8 mouse cellular contexts compared by ENCODE assay signal in the genomic region with DNA sequence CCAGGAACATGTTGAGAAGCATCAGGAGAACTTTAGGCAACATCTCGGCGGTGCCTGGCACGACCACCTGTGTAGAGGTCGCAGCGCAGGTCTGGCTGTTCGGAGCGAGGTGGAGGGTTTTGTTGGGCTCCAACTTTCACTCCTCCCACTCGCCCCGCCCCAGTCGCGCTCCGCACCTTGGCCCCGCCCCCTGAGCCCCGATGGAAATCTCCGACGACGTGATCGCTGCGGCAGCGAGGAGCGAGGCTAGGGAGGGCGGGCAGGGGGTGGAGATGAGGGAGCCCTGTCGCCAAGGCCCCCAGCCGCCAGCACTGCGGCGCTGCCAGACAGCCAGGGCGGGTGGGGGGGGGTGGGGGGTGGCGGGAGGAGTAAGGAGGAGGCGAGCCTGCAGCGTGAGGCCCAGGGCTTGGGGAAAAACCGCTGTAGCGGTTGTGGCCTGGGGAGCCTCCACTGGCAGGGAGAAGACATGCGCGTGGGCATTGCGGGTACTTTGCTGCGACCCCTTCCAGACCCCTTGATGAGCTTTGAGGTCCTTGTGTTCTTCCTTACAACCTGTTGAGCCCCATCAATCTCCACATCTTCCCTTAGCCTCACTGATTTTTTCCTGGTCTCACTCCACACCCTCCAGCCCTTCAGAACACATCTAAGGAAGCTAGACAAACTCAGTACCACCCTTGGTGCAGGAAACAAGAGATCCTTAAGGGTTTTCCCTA. TPM values are rescaled to one million over a fixed set of nuclear protein-coding genes. Genes with fewer than 3 reads are reported as not detected.
DNase-seq lines count a peak whose midpoint lies in the region; ATAC-seq and TF ChIP-seq lines count a peak whose summit lies in the region.

A gene (minus strand): TSS at position 145 of the 713 bp plus-strand sequence.

- WGBS in forebrain, embryonic 16.5 days: 19% methylated on average over 16 of the region's 36 CpGs
- 24% methylated on average over 17 of the region's 36 CpGs for WGBS in hindbrain, embryonic 11.5 days
- WGBS in limb, embryonic 15.5 days: 23% methylated on average over 31 of the region's 36 CpGs
- 12% methylated on average over 13 of the region's 36 CpGs for WGBS in midbrain, postnatal 0 days

- H3K4me3 ChIP-seq in forebrain, embryonic 16.5 days (replicated peaks; ENCODE audit: low read length): peak within 1 kb of the TSS; percentile 45
- H3K4me3 ChIP-seq in hindbrain, embryonic 11.5 days (ENCODE audit: low read depth, low read length): peak within 1 kb of the TSS; percentile 36
- peak within 1 kb of the TSS; percentile 51 for H3K4me3 ChIP-seq in limb, embryonic 15.5 days
- H3K4me3 ChIP-seq in midbrain, postnatal 0 days (ENCODE audit: low read depth, low read length): peak within 1 kb of the TSS; percentile 41

- H3K4me1 ChIP-seq in forebrain, embryonic 16.5 days (replicated peaks; ENCODE audit: control insufficient read depth, insufficient read depth, low read length): 0 out of 2 replicates have a peak, but pooled peaks cover 2% of the 10 kb centered on the region
- no peaks in the 10 kb centered on the region for H3K4me1 ChIP-seq in hindbrain, embryonic 11.5 days (replicated peaks; ENCODE audit: control insufficient read depth, insufficient read depth, low read length)
- no peaks in the 10 kb centered on the region for H3K4me1 ChIP-seq in limb, embryonic 15.5 days
- no peaks in the 10 kb centered on the region for H3K4me1 ChIP-seq in midbrain, postnatal 0 days (ENCODE audit: insufficient read depth, low read length)

- TF ChIP-seq CTCF in midbrain, postnatal 0 days (IDR thresholded peaks at IDR 0.05): no peak

- no peaks in the 10 kb centered on the region for H3K36me3 ChIP-seq in forebrain, embryonic 16.5 days (ENCODE audit: control insufficient read depth, insufficient read depth)
- H3K36me3 ChIP-seq in hindbrain, embryonic 11.5 days (ENCODE audit: control insufficient read depth, insufficient read depth, low read length): no peaks in the 10 kb centered on the region
- no peaks in the 10 kb centered on the region for H3K36me3 ChIP-seq in limb, embryonic 15.5 days
- H3K36me3 ChIP-seq in midbrain, postnatal 0 days (ENCODE audit: insufficient read depth, low read length): no peaks in the 10 kb centered on the region

- H3K9me3 ChIP-seq in forebrain, embryonic 16.5 days (ENCODE audit: control insufficient read depth, low read length): no peaks in the 10 kb centered on the region
- H3K9me3 ChIP-seq in hindbrain, embryonic 11.5 days (ENCODE audit: control insufficient read depth, low read length): no peaks in the 10 kb centered on the region
- H3K9me3 ChIP-seq in limb, embryonic 15.5 days: no peaks in the 10 kb centered on the region
- H3K9me3 ChIP-seq in midbrain, postnatal 0 days (ENCODE audit: low read length): no peaks in the 10 kb centered on the region

- no peak within 1 kb of the TSS for H3K27ac ChIP-seq in forebrain, embryonic 16.5 days (ENCODE audit: low read length)
- H3K27ac ChIP-seq in hindbrain, embryonic 11.5 days (ENCODE audit: low read depth, low read length): no peak within 1 kb of the TSS
- H3K27ac ChIP-seq in limb, embryonic 15.5 days: peak within 1 kb of the TSS; percentile 69; the same call in 1 of the 2 replicates
- H3K27ac ChIP-seq in midbrain, postnatal 0 days (ENCODE audit: low read depth, low read length): no peak within 1 kb of the TSS

- peak; percentile 87 for ATAC-seq in forebrain, embryonic 16.5 days
- peak; percentile 88 for ATAC-seq in hindbrain, embryonic 11.5 days (ENCODE audit: low FRiP score)
- ATAC-seq in limb, embryonic 15.5 days (ENCODE audit: insufficient number of reproducible peaks, low FRiP score, low TSS enrichment, low read depth): peak; percentile 82
- ATAC-seq in midbrain, postnatal 0 days (ENCODE audit: low FRiP score): peak; percentile 80

- H3K9ac ChIP-seq in forebrain, embryonic 16.5 days (replicated peaks; ENCODE audit: low read depth, low read length): peak within 1 kb of the TSS; percentile 29; the same call in 1 of the 2 replicates
- no peak within 1 kb of the TSS for H3K9ac ChIP-seq in hindbrain, embryonic 11.5 days (ENCODE audit: low read depth, low read length)
- H3K9ac ChIP-seq in limb, embryonic 15.5 days: 0 out of 2 replicates have a peak within 1 kb of the TSS, but pooled peaks have one; percentile 23
- H3K9ac ChIP-seq in midbrain, postnatal 0 days (replicated peaks; ENCODE audit: low read length, poor library complexity, severe bottlenecking): peak within 1 kb of the TSS; percentile 48; the same call in 1 of the 2 replicates

- H3K4me2 ChIP-seq in forebrain, embryonic 16.5 days (ENCODE audit: low read length): peak within 1 kb of the TSS; percentile 69
- peak within 1 kb of the TSS; percentile 57 for H3K4me2 ChIP-seq in hindbrain, embryonic 11.5 days (replicated peaks; ENCODE audit: low read depth, low read length)
- peak within 1 kb of the TSS; percentile 65 for H3K4me2 ChIP-seq in limb, embryonic 15.5 days
- peak within 1 kb of the TSS; percentile 63 for H3K4me2 ChIP-seq in midbrain, postnatal 0 days (ENCODE audit: low read depth, low read length, poor library complexity, severe bottlenecking)

- DNase-seq in 3T3-L1 (ENCODE audit: low read depth, low spot score): peak; percentile 78
- peak; percentile 65 for DNase-seq in adrenal gland, adult 2 months
- peak; percentile 66 for DNase-seq in hindbrain, embryonic 11.5 days (ENCODE audit: low spot score)
- DNase-seq in midbrain, postnatal 0 days (ENCODE audit: low spot score): peak; percentile 10
- peak; percentile 8 for DNase-seq in urinary bladder, postnatal 10 days (ENCODE audit: low spot score)
- no peak for DNase-seq in right cerebral cortex, adult 18-20 months

- H3K27me3 ChIP-seq in forebrain, embryonic 16.5 days (replicated peaks; ENCODE audit: control insufficient read depth, insufficient read depth, low read length): no peaks in the 10 kb centered on the region
- no peaks in the 10 kb centered on the region for H3K27me3 ChIP-seq in hindbrain, embryonic 11.5 days (ENCODE audit: control insufficient read depth, insufficient read depth, low read length)
- no peaks in the 10 kb centered on the region for H3K27me3 ChIP-seq in limb, embryonic 15.5 days
- H3K27me3 ChIP-seq in midbrain, postnatal 0 days (ENCODE audit: insufficient read depth, low read length): no peaks in the 10 kb centered on the region

RNA-seq across cellular contexts. Expression of the gene that starts here (rescaled TPM):
- 1 to 10 TPM in 1 of 2 experiments, under 1 TPM in 1; 0.48 to 1.0 TPM for total RNA-seq in adrenal gland, adult 2 months (2021)
- polyA plus RNA-seq in adrenal gland, adult 2 months (2012; rRNA removed): 0.93 and 1.1 TPM in 2 replicates
- polyA plus RNA-seq in forebrain, embryonic 16.5 days (2015; fragmentation: Nextera tagmentation; extraction: Ambion mirVana): 0.32 and 0.62 TPM in 2 replicates
- polyA plus RNA-seq in hindbrain, embryonic 11.5 days (2014; fragmentation: Nextera tagmentation; extraction: Ambion mirVana): 0.68 and 0.86 TPM in 2 replicates
- 4.0 and 4.3 TPM in 2 replicates for polyA plus RNA-seq in limb, embryonic 15.5 days (2015; fragmentation: Nextera tagmentation; extraction: Ambion mirVana)
- 0.27 and 1.0 TPM in 2 replicates for total RNA-seq in midbrain, postnatal 0 days (2014; rRNA removed)
- 0.92 and 1.7 TPM in 2 replicates for polyA plus RNA-seq in midbrain, postnatal 0 days (2015; fragmentation: Nextera tagmentation; extraction: Ambion mirVana)

Comparison
In these comparisons a context has a peak if more than half of its experiments do, and no peak if none do; other contexts are left out.
1. Peak in ATAC-seq, H3K4me3 ChIP-seq, H3K9ac ChIP-seq and H3K4me2 ChIP-seq in forebrain, embryonic 16.5 days; RNA of the gene not detected or under 1 TPM.
2. Peak in DNase-seq, ATAC-seq, H3K4me3 ChIP-seq and H3K4me2 ChIP-seq in hindbrain, embryonic 11.5 days; RNA of the gene not detected or under 1 TPM.